Mouse (Mus musculus) Patski (cell line): ENCODE measurements around the gene Med18. TPM values are rescaled to one million over a fixed set of nuclear protein-coding genes. Genes with fewer than 3 reads are reported as not detected.
"Not testable (repeated sequence)": the region's sequence is repeated elsewhere in the genome, so short reads cannot be mapped to it uniquely, and the experiment has no call there.

ENCODE experiments used
- ATAC-seq: fragments of 100-300 bp; one replicate; pipeline ENCODE4 v1.8.0; 2021
- CTCF ChIA-PET: fragments of 350-600 bp; sonication (Branson Sonifier 250); formaldehyde crosslinking; loops from one replicate; lab custom pipeline; 2022; ENCODE audit warnings: inconsistent platforms; lab: Charles Lee
- POLR2A ChIA-PET: fragments of 350-600 bp; sonication (Branson Sonifier 250); formaldehyde crosslinking; loops from one replicate; lab custom pipeline; 2022; ENCODE audit warnings: antibody characterized with exemption, inconsistent platforms; lab: Charles Lee
- DNase-seq: peaks from one replicate; pipeline ENCODE4 v3.0.0-alpha.2; 2011; ENCODE audit warnings: low read depth, low spot score
- H3K27me3 ChIP-seq: fragments of 371-371 bp; one replicate; pipeline ENCODE4 v1.5.1; 2021
- CTCF ChIP-seq: fragments of 100-300 bp; IDR thresholded peaks from one replicate; pipeline ENCODE4 v1.5.1; 2021
- in situ Hi-C: fragments of 300-500 bp; cut with MboI; formaldehyde crosslinking; loops from 3 replicates; pipeline ENCODE4 v1.11.1; 2018; ENCODE audit warnings: low pct_unique_long_range_greater_than_20kb, mixed read lengths
- polyA plus RNA-seq: library from polyadenylated mRNA; unstranded; gene quantifications from one replicate; pipeline ENCODE4 v1.2.3, GENCODE M21; 2021

Med18 gene
- polyA plus RNA-seq, 1 experiment from 2014 or later, result 6.3 TPM

DNA sequence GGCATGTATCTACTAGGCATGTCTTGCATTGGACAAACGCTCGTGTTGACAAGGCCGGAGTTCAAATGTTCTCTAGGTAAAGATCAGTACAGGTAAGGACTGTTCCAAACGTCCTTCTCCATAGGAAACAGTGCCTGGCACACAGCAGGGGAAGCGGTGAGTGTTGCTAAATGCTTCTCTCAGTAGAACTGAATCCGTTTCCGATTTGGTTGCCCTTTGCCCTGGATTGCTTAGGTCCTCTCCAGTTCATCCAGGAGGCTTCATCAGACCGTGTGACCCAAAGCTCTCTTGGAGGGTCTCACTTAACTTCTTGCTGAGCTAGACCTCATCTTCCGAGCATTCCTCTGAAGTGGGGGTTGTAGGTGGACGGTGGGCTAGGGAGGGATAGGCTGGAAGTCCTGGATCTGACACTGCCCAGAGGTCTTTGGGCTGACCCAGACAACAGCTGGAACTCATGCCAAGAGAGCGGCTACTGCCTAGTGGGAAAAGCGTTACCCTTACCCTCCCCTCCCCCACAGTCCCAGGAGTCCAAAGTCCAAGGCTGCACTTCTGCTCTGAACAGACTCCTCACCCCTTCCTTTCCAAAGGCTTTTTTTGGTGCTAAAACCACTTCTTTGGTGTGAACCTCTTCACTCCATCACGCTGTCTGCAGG lies 19.4 kb upstream of the Med18 start:
- ChIA-PET CTCF (no interaction called here), POLR2A (no interaction called here)
- no peak for ATAC-seq
- TF ChIP-seq CTCF, result no peak
- in situ Hi-C loops, result no loop called here
- DNase-seq, result no peak
- no peaks in the 10 kb centered on the region for H3K27me3 ChIP-seq

DNA sequence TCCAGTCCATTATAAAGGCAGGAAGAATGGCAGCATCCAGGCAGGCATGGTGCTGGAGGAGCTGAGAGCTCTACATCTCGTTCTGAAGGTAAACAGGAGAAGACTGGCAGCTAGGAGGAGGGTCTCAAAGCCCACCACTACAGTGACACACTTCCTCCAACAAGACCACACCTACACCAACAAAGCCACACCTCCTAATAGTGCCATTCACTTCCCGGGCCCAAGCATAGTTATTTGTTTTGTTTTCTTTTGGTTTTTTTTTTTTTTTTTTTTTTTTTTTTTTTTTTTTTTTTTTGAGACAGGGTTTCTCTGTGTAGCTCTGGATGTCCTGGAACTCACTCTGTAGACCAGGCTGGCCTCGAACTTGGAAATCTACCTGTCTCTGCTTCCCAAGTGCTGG lies 18.4 kb upstream of the Med18 start:
- ATAC-seq, CTCF ChIA-PET, DNase-seq, POLR2A ChIA-PET, in situ Hi-C loops, H3K27me3 ChIP-seq: not testable (repeated sequence)

DNA sequence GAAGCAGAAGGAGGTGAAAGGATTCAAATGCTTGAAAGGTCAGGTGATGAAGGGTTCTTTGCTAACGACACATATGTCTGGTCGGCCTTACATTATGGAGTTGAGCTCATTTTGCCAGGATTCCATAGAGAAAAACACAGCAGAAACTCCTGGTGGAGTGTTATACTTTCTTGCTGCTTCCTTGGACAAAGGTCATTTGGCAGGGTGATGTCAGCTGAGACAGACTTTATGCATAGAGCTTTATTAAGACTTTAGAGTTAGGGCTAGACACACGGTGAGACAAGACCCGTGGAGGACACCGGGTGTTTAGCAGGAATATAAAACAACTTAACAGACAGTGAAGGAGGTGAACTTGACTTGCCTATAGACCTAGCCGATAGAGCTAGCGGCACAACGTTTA lies 14.1 kb upstream of the Med18 start:
- CTCF ChIA-PET, result no interaction called here
- in situ Hi-C loops, result no loop called here
- POLR2A ChIA-PET, result no interaction called here
- no peaks in the 10 kb centered on the region for H3K27me3 ChIP-seq
- ATAC-seq (no peak), DNase-seq (no peak)
- TF ChIP-seq CTCF, result no peak

DNA sequence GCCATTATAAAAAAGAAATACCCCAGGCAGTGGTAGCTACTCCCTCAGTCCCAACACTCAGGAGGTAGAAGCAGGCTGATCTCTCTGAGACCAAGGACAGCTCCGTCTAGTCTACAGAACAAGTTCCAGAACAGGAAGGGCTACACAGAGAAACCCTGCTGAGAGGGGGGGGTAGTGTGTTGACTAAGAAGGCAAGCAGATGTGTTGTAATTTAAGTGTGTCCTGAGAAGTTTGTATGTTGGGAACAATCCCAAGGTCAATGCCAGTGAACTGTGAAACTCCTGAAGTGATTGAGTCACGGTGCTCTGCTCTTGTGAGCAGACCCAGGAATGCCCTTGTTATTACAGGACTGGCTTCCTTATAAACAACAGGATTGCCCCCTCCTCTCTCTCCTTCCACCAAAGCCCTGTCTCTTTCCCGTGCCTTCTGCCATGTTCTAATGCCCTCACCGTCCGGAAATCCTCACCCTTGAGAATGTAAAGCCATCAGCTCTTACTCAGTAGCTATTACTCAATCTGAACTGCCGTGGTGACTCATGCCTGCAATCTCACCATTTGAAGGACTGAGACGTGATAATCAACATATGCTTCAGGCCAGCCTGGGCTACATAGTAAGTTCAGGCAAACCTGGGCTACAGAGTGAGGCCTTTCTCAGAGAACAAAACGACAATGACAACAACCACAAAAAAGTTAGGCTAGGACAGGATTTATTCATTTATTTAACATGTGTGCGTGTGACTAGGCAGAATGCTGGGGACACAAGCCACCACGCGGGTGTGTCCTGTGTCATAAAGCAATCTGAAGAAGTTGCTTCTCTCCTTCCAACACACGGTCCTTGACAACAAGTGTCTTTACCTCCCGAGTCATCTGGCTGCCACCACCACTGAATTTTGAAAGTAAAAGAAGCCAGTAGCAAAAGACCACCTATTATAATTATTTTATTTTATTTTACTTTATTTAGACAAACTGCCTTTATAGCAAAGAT lies 12.5 kb upstream of the Med18 start:
- TF ChIP-seq CTCF, result no peak
- DNase-seq (peak; percentile 75), ATAC-seq (peak; percentile 55)
- H3K27me3 ChIP-seq, result no peaks in the 10 kb centered on the region
- in situ Hi-C loops, result no loop called here
- ChIA-PET CTCF (interaction anchor here (1.4 kb wide), 1 partner anchor 12 kb away, joined by 3 read pairs; the partner anchor contains the start of gene Med18), POLR2A (no interaction called here)

DNA sequence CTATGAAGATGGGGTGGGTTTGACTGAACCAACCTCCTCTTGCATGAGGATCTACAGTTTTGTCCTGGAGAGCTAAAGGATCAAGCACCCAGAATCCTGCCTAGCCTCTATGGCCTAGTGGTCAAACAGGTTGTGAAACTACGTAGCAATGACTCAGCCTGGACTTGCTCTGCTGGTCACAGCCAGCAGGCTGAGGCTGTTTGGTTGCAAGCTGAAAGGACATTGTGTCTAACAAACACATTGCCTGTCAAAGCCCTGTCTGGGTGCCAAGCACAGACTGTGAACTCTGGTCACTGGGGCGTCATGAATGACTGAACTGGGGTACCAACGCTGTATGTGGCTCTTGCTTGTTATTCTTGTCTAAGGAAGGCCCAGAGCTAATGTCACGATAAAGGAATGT lies 10.9 kb upstream of the Med18 start:
- no peaks in the 10 kb centered on the region for H3K27me3 ChIP-seq
- in situ Hi-C loops, result no loop called here
- TF ChIP-seq CTCF, result no peak
- peak; percentile 91 for DNase-seq
- CTCF ChIA-PET, result no interaction called here
- ATAC-seq, result peak; percentile 83
- POLR2A ChIA-PET, result interaction anchor here (0.9 to 1.2 kb wide), 2 partner anchors 35 to 39 kb away, joined by 3 to 4 read pairs; no protein-coding TSS in a partner anchor

DNA sequence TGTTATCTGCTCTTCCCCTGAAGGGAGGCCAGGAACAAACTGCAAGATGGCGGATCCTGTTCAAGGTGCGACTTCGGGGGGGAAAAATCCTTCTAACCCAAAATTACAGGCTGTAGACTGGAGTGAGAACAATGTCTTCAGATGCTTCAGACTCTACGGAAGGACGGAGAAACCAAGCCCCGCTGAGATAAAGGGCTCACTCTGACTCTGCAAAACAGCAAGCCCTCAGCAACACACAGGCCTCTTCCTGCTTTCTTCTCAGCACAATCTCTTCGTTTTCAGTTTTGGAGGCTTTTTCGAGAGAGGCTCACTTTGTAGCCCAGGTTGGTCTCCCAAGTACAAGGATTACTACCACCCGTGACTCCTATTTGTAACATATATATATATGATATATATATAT lies 9.7 kb upstream of the Med18 start:
- H3K27me3 ChIP-seq, result no peaks in the 10 kb centered on the region
- DNase-seq (no peak), ATAC-seq (no peak)
- ChIA-PET POLR2A (no interaction called here), CTCF (no interaction called here)
- in situ Hi-C loops, result no loop called here
- no peak for TF ChIP-seq CTCF

DNA sequence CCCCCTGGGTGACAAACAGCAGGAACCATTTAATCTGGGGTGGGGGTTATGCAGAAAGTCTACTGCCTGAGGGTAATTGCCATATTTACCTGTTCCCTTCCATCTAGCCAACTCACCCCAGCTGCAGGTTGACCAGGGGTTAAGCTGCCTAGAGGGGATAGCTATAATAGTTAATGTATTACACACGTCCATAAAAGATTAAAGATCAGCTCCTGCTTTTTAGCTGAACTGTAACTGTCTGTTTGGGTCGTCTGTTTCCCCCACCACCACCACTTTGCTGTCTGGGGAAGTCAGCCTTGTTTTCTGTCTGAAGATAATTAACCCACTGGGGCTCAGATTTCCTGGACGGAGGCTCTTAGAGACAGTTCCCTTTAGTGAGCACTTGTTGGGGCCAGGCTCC lies 6.2 kb upstream of the Med18 start:
- in situ Hi-C loops, result no loop called here
- ChIA-PET CTCF (interaction anchor here (1.5 to 3.0 kb wide), 3 partner anchors 41 to 50 kb away, joined by 3 to 16 read pairs (median 5); no protein-coding TSS in a partner anchor), POLR2A (interaction anchor here (0.5 to 1.5 kb wide), 3 partner anchors 24 to 531 kb away, joined by 3 to 4 read pairs (median 3); partner anchors contain the start of gene Sesn2)
- DNase-seq, result peak; percentile 77
- H3K27me3 ChIP-seq, result no peaks in the 10 kb centered on the region
- ATAC-seq, result peak; percentile 47
- no peak for TF ChIP-seq CTCF

DNA sequence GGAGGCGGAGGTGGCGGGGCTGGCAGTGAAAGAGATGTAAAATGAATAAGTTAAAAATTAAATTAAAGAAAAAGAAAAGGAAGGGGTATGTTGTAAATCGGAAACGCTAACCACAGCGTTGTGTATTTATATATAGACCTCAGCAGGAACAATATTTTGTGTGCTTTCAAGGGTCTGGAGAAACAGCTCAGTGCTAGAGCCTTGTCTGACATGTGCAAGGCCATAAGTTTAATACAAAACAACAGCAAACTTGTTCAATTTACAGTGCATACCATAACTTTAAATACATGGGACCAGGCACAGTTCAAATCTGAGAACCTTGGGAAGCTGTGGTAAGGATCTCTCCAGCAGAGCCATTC lies 513 bp upstream of the Med18 start:
- ATAC-seq (no peak), DNase-seq (no peak)
- CTCF ChIA-PET, result interaction anchor here (0.8 to 1.5 kb wide), 7 partner anchors 12 to 123 kb away, joined by 3 to 6 read pairs (median 3); no protein-coding TSS in a partner anchor
- in situ Hi-C loops, result loop anchor here (5.0 kb wide), 2 partner anchors 37 to 48 kb away; partner anchors contain the start of gene Sesn2
- POLR2A ChIA-PET, result interaction anchor here (0.6 to 2.0 kb wide), 2 partner anchors 43 to 50 kb away, joined by 4 to 8 read pairs; no protein-coding TSS in a partner anchor
- TF ChIP-seq CTCF, result peak; percentile 3
- H3K27me3 ChIP-seq, result no peaks in the 10 kb centered on the region

DNA sequence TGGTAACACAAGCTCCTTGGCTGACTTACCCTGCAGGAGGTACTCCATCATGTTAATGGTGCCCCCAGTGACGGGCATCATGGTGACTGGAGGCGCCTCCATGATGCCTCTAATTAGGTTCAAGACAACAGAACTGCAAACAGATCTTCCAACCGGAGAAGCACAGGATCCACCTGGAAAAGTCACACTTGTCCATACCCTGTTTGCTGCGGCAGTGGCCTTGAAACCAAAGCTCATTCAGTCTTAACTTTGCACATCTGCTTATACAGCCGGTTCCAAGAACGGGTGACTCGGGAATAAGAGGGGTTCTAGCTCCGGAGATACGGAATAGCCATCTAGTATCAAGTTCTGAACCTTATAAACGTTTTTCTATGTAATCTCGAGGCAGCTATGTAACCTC lies 885 bp downstream of the Med18 start:
- no peaks in the 10 kb centered on the region for H3K27me3 ChIP-seq
- TF ChIP-seq CTCF, result no peak
- in situ Hi-C loops, result loop anchor here (5.0 kb wide), 2 partner anchors 36 to 49 kb away; partner anchors contain the start of gene Sesn2
- DNase-seq (no peak), ATAC-seq (no peak)
- ChIA-PET CTCF (no interaction called here), POLR2A (interaction anchor here (2.0 kb wide), 1 partner anchor 51 kb away, joined by 8 read pairs; no protein-coding TSS in a partner anchor)

DNA sequence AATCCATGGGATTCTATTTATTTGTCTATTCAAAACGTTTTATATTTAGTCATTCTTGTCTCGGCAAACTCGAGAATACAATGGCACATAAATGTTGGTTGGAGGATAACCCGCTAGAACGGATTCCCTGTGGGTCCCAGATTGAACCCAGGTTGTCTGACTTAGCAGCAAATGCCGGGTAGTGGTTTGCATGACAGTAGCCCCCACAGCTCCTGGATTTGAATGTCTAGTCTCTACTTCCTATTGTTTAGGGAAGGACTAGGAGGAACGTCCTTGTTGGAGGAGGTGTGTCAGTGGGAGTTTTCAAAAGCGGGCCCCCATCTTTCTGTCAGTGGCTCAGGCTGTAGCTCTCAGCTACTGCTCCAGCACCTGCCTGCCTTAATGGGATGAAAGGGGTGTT lies 3.5 kb downstream of the Med18 start:
- ATAC-seq (no peak), DNase-seq (no peak)
- CTCF ChIA-PET, result no interaction called here
- POLR2A ChIA-PET, result no interaction called here
- H3K27me3 ChIP-seq, result no peaks in the 10 kb centered on the region
- in situ Hi-C loops, result loop anchor here (5.0 kb wide), 2 partner anchors 33 to 52 kb away; partner anchors contain the start of gene Sesn2
- no peak for TF ChIP-seq CTCF
